Mouse (Mus musculus) ES-E14 (cell line): ENCODE data around the gene Syt9.

Experiments
- HCFC1 ChIP-seq: IDR thresholded peaks from 2 replicates; pipeline ENCODE4 v1.6.1; 2012; ENCODE audit warnings: low read length, inconsistent platforms, borderline replicate concordance; ENCODE audit not compliant: insufficient read depth
- MAFK ChIP-seq: IDR thresholded peaks from 2 replicates; pipeline ENCODE4 v1.6.1; 2014; ENCODE audit warnings: mild to moderate bottlenecking, low read depth, low read length, inconsistent platforms; ENCODE audit not compliant: insufficient read depth
- ZC3H11A ChIP-seq: IDR thresholded peaks from 2 replicates; pipeline ENCODE4 v1.6.1; 2012; ENCODE audit warnings: low read depth, mild to moderate bottlenecking, inconsistent platforms, low read length, borderline replicate concordance
- ZNF384 ChIP-seq: IDR thresholded peaks from 2 replicates; pipeline ENCODE4 v1.6.1; 2012; ENCODE audit warnings: low read depth, low read length, inconsistent platforms

DNA sequence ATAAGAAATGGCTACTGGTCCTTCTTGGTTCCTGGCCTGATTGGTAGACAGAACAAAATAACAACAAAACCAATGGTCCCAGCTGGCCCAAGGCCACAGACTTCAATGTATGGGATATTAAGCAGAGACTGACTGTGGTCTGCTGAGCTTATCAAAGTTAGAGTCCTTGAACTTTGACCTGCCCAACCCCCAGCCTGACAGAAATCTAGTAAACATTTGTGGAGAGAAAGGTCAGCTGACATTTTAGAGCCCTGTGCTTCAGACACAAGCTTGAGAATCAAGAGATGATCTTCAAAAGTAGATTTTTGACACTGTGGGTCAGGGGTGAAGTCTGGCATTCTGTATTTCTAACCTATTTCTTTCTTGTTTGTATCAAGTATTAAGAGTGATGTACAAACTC, 226.2 kb downstream of the Syt9 start:
- TF ChIP-seq ZC3H11A, result no peak
- TF ChIP-seq ZNF384, result no peak
- TF ChIP-seq MAFK, result no peak
- TF ChIP-seq HCFC1, result no peak
